Mouse (Mus musculus) lung, embryonic 15.5 days (tissue): ENCODE results near the gene Defb45. TPM values are rescaled to one million over a fixed set of nuclear protein-coding genes. Genes with fewer than 3 reads are reported as not detected.
A peak's percentile ranks its signal among the peaks of the same experiment; 100 is the strongest.

ENCODE experiments used
- ATAC-seq: fragments of 200-750 bp; cut with Nextera tagmentation; 2 replicates; pipeline ENCODE4 v1.8.0; 2017; ENCODE audit warnings: moderate number of reproducible peaks, borderline replicate concordance; ENCODE audit not compliant: low FRiP score, low TSS enrichment; ENCODE audit errors: extremely low read depth
- H3K27ac ChIP-seq: fragments of 300-500 bp; sonication (generic); 2 replicates; pipeline ENCODE4 v1.5.1; 2015; ENCODE audit warnings: moderate library complexity, mild to moderate bottlenecking, inconsistent platforms
- H3K27me3 ChIP-seq: fragments of 300-500 bp; sonication (generic); 2 replicates; pipeline ENCODE4 v1.6.1; 2015; ENCODE audit warnings: inconsistent platforms
- H3K36me3 ChIP-seq: fragments of 300-500 bp; sonication (generic); 2 replicates; pipeline ENCODE4 v1.6.1; 2015; ENCODE audit warnings: inconsistent platforms
- H3K4me1 ChIP-seq: fragments of 300-500 bp; sonication (generic); 2 replicates; pipeline ENCODE4 v1.6.1; 2015; ENCODE audit warnings: inconsistent platforms
- H3K4me2 ChIP-seq: fragments of 300-500 bp; sonication (generic); 2 replicates; pipeline ENCODE4 v1.6.1; 2015; ENCODE audit warnings: inconsistent platforms, mild to moderate bottlenecking, moderate library complexity
- H3K4me3 ChIP-seq: fragments of 300-500 bp; sonication (generic); 2 replicates; pipeline ENCODE4 v1.5.1; 2015; ENCODE audit warnings: mild to moderate bottlenecking, inconsistent platforms
- H3K9ac ChIP-seq: fragments of 300-500 bp; sonication (generic); 2 replicates; pipeline ENCODE4 v1.6.1; 2015; ENCODE audit warnings: inconsistent platforms
- H3K9me3 ChIP-seq: fragments of 300-500 bp; sonication (generic); 2 replicates; pipeline ENCODE4 v1.6.1; 2016; ENCODE audit warnings: inconsistent platforms
- WGBS: fragments of 180-500 bp; shearing (Covaris S2); methylation state at CpG from one replicate; pipeline ENCODE4 v1.1.7; 2015; 5-methylcytosine and 5-hydroxymethylcytosine counted together
- polyA plus RNA-seq: library from polyadenylated mRNA; unstranded; fragments of >200 nt; fragmentation: Nextera tagmentation; extraction: Ambion mirVana; gene quantifications from 2 replicates; pipeline ENCODE4 v1.2.1, GENCODE M21; 2015

The Defb45 gene
- not detected in 2 replicates for polyA plus RNA-seq

DNA sequence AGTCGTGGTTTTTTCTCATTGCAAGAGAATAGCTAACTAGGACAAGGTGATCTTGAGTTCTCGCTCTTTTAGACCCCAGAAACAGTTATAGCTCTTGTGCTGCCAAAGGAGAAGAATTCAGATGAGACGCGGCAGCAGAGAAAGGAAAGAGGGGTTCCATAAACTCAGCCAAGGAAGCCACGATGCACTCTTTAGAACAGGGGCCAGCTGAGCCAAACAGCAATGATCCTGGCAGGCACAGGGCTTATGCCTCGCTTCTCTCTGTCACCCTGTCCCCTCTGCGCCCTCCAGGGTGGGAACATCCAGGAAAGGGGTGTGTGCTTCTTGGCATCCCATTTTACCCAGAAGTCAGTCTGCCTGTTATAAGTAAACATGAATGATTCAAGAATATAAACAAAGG, at the start of gene Defb45:
Gene Defb45 (minus strand): TSS at position 101 of the 400 bp plus-strand sequence.
- H3K27ac ChIP-seq = no peak within 1 kb of the TSS
- H3K36me3 ChIP-seq = no peaks in the 10 kb centered on the region
- no peak within 1 kb of the TSS for H3K4me3 ChIP-seq
- WGBS = 49% methylated on average over 7 of the region's 7 CpGs
- H3K27me3 ChIP-seq = no peaks in the 10 kb centered on the region
- H3K9ac ChIP-seq = no peak within 1 kb of the TSS
- H3K4me2 ChIP-seq = no peak within 1 kb of the TSS
- no peak for ATAC-seq
- H3K9me3 ChIP-seq = no peaks in the 10 kb centered on the region
- no peaks in the 10 kb centered on the region for H3K4me1 ChIP-seq

DNA sequence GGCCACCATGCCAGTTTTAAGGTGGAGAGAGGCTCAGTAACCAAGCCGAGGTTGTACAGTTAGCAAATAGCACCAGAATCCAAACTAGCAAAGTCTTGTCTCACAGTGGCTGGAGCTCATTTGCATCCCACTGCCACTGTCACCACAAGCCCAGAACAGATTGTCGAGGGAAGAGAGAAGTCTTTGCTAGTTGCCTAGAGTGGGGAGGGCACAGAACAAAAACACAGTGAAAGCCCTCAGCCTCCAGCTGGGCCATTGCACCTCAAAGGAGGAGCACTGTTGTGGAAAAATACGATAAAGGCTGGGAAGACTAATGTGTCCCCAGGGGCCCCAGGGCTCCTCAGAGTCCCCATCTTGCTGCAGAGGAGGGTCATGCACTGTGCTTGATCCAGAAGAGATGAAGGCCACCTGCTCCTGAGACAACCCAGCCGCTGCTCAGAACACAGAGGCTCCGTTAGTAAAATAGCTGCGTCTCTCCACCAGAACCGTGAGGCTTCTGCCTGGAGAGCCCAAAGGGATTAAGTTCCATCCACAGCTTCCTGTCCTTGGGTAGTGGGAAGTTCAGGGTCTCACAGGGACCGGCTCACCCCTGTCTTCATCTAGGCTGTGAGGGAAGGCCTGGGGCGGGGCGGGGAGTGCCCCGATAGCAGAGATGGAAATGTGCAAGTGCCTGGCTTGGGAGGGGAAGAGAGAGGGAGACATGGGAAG, 40.4 kb upstream of the Defb45 start:
- ATAC-seq = no peak
- 16% methylated on average over 11 of the region's 11 CpGs for WGBS
- H3K9me3 ChIP-seq = no peaks in the 10 kb centered on the region
- peak overlapping the region; percentile 67 for H3K27ac ChIP-seq
- H3K4me2 ChIP-seq = no peak overlapping the region
- no peaks in the 10 kb centered on the region for H3K27me3 ChIP-seq
- no peak overlapping the region for H3K4me3 ChIP-seq
- no peak overlapping the region for H3K9ac ChIP-seq
- H3K4me1 ChIP-seq = peaks cover 28% of the 10 kb centered on the region
- no peaks in the 10 kb centered on the region for H3K36me3 ChIP-seq

DNA sequence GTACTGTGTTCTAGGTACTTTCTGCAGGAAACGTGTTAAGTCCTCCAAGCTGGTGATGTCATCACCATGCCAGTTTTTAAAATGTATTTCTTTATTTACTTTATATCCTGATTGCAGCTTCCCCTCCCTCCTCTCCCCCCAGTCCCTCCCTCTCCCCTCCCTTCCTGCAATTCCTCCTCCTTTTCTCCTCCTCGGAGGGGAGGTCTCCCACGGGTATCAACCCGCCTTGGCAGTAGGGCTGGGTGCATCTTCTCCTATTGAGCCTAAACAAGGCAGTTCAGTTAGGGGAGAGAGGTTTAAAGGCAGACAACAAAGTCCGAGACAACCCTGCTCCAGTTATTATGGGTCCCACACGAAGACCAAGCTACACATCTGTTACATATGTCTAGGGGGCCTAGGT, 39.7 kb upstream of the Defb45 start:
- Histone ChIP-seq H3K9ac (no peak overlapping the region), H3K27ac (peak overlapping the region; percentile 67; the same call in 1 of the 2 replicates), H3K4me2 (no peak overlapping the region), H3K4me3 (no peak overlapping the region), H3K36me3 (no peaks in the 10 kb centered on the region), H3K9me3 (no peaks in the 10 kb centered on the region), H3K27me3 (no peaks in the 10 kb centered on the region; the same call in 1 of the 2 replicates), H3K4me1 (peaks cover 28% of the 10 kb centered on the region)
- no peak for ATAC-seq
- WGBS = 46% methylated on average over 6 of the region's 6 CpGs

DNA sequence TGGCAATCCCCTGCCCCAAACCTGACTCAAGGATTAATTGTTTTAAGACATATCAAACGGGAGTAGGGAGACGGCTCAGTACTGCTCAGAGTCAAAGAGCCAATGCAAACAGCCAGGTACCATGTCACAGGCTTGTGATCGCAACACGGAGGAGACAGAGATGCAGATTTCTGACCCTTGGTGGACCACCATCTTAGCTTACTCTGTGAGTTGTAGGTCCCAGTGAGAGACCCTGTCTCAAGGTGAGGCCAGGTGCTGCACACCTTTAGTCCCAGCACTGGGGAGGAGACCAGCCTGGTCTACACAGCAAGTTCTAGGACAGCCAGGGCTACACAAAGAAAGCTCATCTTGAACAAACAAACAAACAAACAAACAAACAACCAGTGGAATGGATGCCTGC, 38.2 kb upstream of the Defb45 start:
- Histone ChIP-seq H3K4me1 (peaks cover 36% of the 10 kb centered on the region), H3K4me3 (no peak overlapping the region), H3K27ac (peak overlapping the region; percentile 93), H3K36me3 (no peaks in the 10 kb centered on the region), H3K27me3 (no peaks in the 10 kb centered on the region; the same call in 1 of the 2 replicates), H3K9me3 (no peaks in the 10 kb centered on the region), H3K4me2 (no peak overlapping the region), H3K9ac (no peak overlapping the region)
- ATAC-seq = no peak
- WGBS = 72% methylated on average over 4 of the region's 4 CpGs

DNA sequence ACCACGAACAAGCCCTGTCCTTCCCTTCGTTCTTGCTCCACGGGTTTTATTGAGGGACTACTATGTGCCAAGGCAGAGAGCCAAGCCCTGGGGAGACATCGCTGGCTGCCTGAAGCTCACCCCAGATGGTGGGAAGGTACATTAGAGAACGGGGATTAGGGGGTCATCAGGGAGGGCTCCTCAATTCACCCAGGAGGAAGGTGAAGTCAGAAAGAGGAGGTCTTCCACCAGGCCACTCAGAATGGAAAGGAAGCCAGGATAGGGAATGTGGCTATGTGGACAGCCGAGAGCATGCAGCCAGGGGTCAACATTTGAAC, 37.8 kb upstream of the Defb45 start:
- Histone ChIP-seq H3K27me3 (no peaks in the 10 kb centered on the region; the same call in 1 of the 2 replicates), H3K4me3 (no peak overlapping the region), H3K9me3 (no peaks in the 10 kb centered on the region), H3K9ac (no peak overlapping the region), H3K4me1 (peaks cover 36% of the 10 kb centered on the region), H3K36me3 (no peaks in the 10 kb centered on the region), H3K4me2 (peak overlapping the region; percentile 40), H3K27ac (peak overlapping the region; percentile 93)
- 44% methylated on average over 6 of the region's 6 CpGs for WGBS
- no peak for ATAC-seq

DNA sequence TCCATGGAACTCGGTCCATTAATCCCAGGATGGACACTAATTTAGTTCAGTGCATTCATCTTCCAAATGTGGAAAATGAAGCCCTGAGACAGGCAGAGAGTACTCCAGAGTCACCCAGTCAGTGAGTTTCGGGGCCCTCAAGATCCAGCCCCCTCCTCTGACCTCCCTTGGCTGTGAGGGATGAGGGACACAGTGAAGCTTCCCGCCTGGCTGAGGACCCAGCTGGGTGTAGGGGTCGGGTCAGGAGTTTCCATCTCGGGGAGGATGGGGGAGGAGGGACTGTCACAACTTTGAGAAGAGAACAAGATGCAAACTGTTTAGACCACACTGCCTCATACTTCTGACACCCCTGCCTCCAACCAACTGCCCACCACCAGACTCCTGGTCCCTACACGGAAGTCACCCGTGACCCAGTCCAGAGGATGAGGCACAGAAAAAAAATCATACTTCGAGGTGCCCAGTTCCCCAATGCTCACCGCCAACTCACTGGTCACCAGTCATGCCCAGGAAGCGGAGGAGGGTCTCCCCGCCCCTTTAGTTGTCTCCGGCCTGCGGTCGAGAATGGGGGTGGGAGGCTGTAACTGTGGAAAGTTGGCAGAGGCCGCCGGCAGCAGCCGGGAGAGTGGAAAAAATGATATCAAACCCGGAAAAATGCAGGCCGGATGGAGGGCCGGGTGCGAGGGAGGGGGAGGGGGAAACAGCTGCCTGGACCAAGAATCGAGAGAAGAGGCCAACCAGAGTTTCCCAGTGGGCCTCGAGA, 37.2 kb upstream of the Defb45 start:
- Histone ChIP-seq H3K27me3 (no peaks in the 10 kb centered on the region; the same call in 1 of the 2 replicates), H3K27ac (peak overlapping the region; percentile 93), H3K36me3 (no peaks in the 10 kb centered on the region), H3K4me1 (peaks cover 36% of the 10 kb centered on the region), H3K9me3 (no peaks in the 10 kb centered on the region), H3K4me2 (peak overlapping the region; percentile 40), H3K9ac (no peak overlapping the region), H3K4me3 (0 out of 2 replicates have a peak overlapping the region, but pooled peaks have one; percentile 5)
- 36% methylated on average over 23 of the region's 23 CpGs for WGBS
- ATAC-seq = peak; percentile 86

DNA sequence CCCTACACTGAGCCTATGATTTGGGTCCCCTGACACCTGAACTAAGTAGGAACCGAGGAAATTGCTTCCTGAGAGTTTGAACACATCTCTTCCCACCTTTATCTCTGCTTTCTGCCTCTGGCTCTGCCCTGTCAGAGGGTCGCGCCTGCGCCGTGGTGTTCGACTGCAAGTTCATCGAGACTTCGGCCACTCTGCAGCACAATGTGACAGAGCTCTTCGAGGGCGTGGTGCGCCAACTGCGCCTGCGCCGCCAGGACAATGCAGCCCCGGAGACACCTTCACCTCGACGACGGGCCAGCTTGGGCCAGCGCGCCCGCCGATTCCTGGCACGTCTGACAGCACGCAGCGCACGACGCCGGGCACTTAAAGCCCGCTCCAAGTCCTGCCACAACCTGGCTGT, 35.1 kb upstream of the Defb45 start:
- no peak overlapping the region for H3K27ac ChIP-seq
- no peak overlapping the region for H3K4me2 ChIP-seq
- H3K4me1 ChIP-seq = peaks cover 31% of the 10 kb centered on the region
- H3K27me3 ChIP-seq = peaks cover 7% of the 10 kb centered on the region; the same call in 1 of the 2 replicates
- no peak overlapping the region for H3K9ac ChIP-seq
- no peaks in the 10 kb centered on the region for H3K9me3 ChIP-seq
- ATAC-seq = no peak
- H3K36me3 ChIP-seq = no peaks in the 10 kb centered on the region
- H3K4me3 ChIP-seq = no peak overlapping the region
- WGBS = 65% methylated on average over 29 of the region's 29 CpGs

DNA sequence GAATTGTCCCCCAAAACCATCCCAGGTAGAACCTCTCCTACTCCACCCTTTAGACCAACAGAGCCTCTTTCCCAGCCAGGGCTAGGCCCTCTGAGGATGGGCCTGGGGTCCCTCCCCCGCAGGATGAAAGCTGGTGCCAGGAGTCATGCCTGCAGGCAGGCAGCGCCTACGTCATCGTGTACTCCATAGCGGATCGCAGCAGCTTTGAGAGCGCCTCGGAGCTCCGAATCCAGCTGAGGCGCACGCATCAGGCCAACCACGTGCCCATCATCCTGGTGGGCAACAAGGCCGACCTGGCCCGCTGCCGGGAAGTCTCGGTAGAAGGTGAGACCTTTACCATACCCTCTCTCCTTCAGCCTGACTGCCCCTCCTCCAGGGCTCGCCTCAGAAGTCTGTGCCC, 34.1 kb upstream of the Defb45 start:
- Histone ChIP-seq H3K36me3 (no peaks in the 10 kb centered on the region), H3K4me3 (no peak overlapping the region), H3K9ac (no peak overlapping the region; the same call in 1 of the 2 replicates), H3K4me1 (peaks cover 29% of the 10 kb centered on the region), H3K4me2 (peak overlapping the region; percentile 38), H3K27ac (no peak overlapping the region), H3K9me3 (no peaks in the 10 kb centered on the region), H3K27me3 (peaks cover 16% of the 10 kb centered on the region)
- WGBS = 10% methylated on average over 17 of the region's 17 CpGs
- no peak for ATAC-seq

DNA sequence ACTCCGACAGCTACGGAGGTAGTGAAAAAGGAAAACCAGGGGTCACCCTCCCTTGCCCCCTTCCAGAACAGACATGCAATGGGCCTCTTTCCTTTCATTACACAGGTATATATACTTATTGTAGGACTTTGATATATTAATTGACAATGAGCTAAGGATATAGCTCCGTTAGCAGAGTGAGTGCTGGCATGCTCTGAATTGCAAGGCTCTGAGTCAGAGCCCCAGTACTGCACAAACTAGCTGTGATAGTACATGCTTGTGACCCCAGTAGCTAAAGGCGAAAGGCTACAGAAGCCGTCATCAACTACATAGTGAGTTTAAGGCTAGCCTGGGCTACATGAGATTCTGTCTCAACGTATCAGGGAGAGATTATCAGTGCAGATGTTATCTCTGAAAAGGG, 30.7 kb upstream of the Defb45 start:
- H3K4me1 ChIP-seq = peaks cover 25% of the 10 kb centered on the region
- H3K27me3 ChIP-seq = peaks cover 44% of the 10 kb centered on the region
- no peak overlapping the region for H3K27ac ChIP-seq
- H3K4me3 ChIP-seq = no peak overlapping the region
- no peaks in the 10 kb centered on the region for H3K9me3 ChIP-seq
- no peak for ATAC-seq
- 76% methylated on average over 6 of the region's 6 CpGs for WGBS
- no peak overlapping the region for H3K4me2 ChIP-seq
- no peaks in the 10 kb centered on the region for H3K36me3 ChIP-seq
- H3K9ac ChIP-seq = no peak overlapping the region

DNA sequence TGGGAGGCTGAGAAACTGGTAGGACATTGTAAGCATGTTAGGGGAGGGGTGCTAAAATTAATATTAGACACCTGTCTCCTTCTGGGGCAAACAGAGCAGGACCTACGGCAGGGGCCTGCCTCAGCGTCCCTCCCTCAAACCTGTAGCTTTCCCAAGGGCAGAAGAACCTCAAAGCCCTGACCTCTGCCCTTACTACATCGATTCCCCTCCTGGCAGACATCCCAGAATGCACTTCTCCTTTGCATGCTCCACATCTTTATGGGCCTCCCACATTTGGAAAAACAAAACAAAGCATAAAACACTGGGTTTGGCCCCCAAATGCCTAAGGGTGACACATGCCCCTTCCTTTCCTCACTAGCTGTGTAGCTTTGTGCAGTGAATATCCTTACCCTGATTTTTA, 30.0 kb upstream of the Defb45 start:
- Histone ChIP-seq H3K27ac (no peak overlapping the region), H3K4me1 (peaks cover 25% of the 10 kb centered on the region), H3K4me3 (no peak overlapping the region), H3K9ac (no peak overlapping the region), H3K9me3 (no peaks in the 10 kb centered on the region), H3K36me3 (no peaks in the 10 kb centered on the region), H3K4me2 (no peak overlapping the region), H3K27me3 (peaks cover 51% of the 10 kb centered on the region)
- no peak for ATAC-seq
- 47% methylated on average over 3 of the region's 3 CpGs for WGBS

DNA sequence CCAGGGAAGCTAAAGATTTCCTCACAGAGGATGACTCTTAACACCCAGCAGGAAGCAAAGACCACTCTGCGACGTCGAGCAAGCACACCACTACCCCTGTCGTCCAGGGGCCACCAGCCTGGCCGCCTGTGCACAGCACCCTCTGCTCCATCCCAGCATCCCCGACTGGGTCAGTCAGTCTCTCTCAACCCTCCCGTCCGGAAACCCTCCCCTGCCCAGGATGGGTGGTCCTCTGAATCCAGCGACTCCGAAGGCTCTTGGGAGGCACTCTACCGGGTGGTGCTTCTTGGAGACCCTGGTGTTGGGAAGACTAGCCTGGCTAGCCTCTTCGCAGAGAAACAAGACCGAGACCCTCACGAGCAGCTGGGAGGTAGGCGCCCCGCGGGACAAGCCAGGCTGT, 28.9 kb upstream of the Defb45 start:
- peaks cover 51% of the 10 kb centered on the region for H3K27me3 ChIP-seq
- ATAC-seq = no peak
- WGBS = 44% methylated on average over 17 of the region's 17 CpGs
- no peak overlapping the region for H3K9ac ChIP-seq
- peaks cover 17% of the 10 kb centered on the region for H3K4me1 ChIP-seq
- peak overlapping the region; percentile 51 for H3K4me3 ChIP-seq
- H3K9me3 ChIP-seq = no peaks in the 10 kb centered on the region
- H3K4me2 ChIP-seq = peak overlapping the region; percentile 85; the same call in 1 of the 2 replicates
- no peak overlapping the region for H3K27ac ChIP-seq
- H3K36me3 ChIP-seq = no peaks in the 10 kb centered on the region
